Mouse (Mus musculus) 3134 (cell line): Measurements from ENCODE around the gene Itga9.

Source experiments
- DNase-seq: peaks from one replicate; pipeline ENCODE4 v3.0.0-alpha.2; 2011; ENCODE audit warnings: low spot score; ENCODE audit not compliant: insufficient read length; ENCODE audit errors: extremely low read depth

Itga9 gene

DNA sequence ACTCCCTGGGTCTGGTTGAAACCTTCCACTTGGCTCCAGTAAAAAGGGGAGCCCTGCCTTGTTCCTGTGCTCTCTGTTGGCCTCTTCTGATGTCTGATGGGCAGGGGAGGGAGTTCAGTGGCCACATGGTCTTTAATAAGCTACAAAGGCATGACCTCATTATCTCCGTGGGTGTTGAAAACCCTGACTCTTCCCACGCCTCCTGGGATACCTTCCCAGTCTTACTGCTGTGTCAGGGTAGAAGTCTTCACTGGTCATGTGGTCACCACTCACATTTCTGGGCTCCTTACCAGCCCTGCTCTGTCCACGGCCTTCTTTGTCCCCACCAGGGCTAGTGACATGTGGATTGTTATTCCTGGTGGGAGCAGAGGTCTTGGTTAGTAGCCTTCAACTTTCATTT lies 331.0 kb downstream of the Itga9 start:
- DNase-seq = peak; percentile 21

DNA sequence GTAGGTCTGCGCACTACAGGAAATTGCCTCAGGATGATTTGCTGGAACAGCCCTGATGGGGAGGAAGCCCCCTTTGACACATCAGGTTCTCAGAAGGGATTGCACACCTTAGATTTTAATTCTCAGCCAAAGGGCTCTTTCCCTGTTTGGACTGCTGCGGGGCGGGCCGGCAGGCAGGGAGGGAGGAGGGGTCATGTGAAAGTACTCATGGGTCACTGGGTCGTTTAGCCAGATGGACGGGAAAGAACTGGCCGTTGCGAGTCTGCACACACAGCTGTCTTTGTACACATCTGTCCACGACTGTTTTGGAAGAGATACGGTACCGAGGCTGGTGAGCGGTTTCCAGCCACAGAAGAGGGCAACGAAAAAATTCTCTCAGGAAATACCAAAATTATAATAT lies 332.9 kb downstream of the Itga9 start:
- no peak for DNase-seq

DNA sequence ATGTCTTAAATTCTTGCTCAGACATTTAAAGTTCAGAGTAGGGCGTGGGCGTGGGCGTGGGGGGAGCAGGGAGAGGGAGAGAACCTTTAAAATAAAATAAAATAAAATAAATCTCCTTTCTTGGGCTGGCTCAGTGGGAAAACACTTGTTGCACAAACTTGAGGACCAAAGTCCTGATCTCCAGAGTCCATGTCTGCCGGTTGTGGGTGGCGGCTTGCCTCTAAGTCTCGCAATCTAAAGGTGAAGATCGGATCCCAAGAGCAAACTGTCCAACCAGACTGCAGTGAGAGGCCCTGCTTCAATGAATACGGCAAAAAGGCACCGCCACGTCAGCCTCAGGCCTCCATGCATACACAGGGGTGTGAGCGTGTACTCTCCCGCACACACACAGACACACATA lies 333.3 kb downstream of the Itga9 start:
- no peak for DNase-seq

DNA sequence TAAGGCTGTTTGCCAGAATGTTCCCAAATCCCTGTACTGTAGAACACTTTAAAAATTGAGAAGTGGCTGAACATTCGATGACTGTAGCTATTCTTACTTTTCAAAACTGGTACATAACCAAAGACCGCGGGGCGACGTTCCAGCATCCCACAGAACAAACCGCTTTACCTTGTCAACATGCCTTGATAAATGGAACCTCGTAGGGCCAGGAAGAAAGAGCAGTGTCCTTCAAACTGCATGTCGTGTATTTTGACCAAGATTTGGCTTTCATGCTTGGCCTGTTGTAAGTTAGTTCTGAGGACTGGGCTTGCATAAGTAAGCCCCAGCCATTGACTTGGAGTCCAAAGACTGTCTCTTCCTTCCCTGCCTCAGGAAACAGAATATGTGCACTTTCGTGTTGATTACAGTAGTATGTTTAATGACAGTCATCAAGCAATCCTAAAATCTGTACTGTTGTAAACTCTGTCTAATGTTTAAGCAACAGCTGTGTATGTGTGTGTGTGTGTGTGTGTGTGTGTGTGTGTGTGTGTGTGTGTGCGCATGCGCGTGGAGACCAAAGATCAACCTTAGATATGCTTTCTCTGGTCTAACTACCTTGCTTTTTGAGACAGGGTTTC lies 334.2 kb downstream of the Itga9 start:
- no peak for DNase-seq

DNA sequence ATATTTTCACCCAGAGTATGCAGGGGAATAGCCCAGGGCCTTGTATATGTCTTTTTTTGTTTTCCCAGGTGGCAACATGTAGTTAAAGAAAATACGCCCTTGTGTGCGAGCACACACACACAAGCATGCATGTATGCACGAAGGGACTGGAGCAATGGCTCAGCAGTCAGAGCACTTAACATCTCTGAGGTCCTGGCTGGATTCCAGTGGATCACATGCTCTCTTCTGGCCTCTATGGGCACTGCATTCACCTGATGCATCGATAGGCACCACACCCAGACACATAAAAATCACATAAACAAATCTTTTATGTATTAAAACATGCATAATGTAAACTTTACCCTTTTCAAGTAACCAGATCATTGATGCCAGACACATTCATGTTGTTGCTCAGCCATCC lies 335.5 kb downstream of the Itga9 start:
- no peak for DNase-seq

DNA sequence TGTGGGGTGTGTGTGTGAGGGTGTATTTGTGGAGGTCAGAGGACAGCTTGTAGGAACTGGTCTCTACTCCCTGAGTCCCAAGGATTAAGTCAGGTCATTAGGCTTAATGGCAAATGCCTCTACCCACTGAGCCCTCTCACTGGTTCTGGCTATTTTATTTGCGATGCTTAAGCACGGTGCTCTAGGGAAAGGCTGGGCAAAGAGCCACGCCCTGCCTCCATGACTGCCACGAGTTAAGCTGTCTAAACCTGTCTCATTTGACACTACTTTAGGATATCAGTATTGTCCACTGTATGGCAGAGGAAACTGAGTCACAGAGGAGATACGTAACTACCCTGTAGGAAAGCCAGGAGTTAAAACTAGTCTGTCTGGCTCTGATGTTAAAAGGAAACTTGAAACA lies 337.5 kb downstream of the Itga9 start:
- no peak for DNase-seq

DNA sequence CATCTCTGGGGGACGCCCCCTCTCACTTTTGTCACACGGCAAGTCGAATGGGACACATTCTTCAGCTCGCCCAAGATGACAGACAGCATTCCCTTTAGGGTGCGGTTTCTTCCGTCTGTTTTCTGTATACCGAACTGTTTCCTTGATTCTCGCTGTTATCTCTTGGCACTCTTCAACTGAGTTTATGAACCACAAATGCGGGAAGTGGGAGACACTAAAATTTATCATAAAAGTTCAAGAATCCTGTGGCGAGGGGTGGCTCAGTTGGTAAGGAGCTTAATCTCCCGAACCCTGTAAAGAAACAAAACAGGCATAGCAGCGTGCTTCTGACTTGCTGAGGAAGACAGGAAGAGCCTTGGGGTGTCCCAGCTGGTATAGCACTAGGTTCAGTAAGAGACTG lies 337.9 kb downstream of the Itga9 start:
- no peak for DNase-seq

DNA sequence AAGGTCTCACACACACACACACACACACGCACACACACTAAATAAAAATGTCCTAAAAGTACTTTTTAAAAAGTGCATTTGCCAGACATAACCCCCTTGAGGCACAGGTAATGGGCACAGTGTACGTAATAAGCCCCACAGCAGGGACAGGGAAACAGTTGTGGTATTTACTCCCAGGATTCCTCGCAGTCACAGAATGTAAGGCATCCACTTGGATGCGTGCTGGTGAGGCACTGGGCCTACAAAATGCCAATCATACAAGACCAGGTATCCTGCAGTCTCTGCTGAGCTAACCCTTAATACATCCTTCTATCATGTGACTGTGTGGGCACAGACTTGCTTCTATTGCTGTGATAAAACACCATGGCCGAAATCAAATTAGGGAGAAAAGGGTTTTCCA lies 342.0 kb downstream of the Itga9 start:
- DNase-seq = no peak

DNA sequence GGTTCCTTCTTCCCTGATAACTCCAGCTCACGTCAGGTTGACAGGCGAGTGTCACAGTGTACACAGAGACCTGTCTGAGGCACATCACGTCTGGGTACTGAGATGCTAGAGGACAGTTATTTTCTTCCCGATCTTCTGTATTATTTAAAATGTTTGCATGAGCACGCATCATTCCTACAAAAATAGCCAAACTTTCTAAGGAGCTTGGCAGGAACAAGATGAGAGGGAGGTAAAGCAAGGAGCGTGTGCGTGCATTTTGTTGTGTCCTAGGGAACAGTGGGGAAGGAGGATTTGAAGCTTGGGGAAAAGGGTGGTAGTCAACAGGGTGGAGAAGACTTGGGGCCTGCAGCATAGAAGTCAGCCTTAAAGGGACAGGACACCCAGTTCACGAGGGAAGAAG lies 342.6 kb downstream of the Itga9 start:
- DNase-seq = no peak

DNA sequence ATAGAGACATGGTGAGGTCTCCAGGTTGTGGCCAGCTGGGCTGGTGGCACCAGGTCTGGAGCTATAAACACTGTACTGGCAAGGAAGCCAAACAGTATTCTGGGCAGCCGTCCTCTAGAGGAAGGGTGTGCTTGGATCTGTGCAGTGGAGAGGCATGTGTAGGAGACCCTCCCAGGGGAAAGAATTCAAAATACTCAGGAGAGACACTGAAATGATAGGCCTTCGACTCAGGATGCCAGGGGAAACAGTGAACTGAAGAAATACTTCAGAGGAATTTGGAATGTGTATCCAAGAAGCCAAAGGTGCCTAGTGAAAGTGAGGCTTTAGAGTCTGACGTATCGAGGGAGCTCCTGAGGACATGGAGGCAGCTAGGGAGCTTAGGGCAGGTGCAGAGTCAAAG lies 343.2 kb downstream of the Itga9 start:
- DNase-seq = no peak

DNA sequence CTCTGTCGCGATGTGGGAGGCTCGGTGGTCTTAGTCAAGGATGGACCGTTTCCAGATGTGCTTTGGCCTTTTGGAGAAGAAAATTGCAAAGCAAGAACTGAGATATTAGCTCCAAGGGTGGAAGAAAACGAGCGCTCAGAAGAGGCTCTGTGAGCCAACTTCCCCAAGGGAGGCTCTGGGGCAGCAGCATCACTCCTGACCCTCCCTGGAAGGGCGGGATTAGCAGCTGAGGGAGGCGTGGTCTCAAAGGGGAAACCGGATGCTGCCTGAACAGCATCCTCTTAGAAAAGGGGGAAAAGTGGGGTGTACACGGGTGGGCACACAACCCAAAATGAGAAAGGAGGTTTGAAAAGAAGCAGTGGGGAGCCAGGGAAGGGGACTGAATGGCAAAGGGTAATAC lies 343.6 kb downstream of the Itga9 start:
- no peak for DNase-seq
